Mouse (Mus musculus) embryonic facial prominence, embryonic 15.5 days (tissue): ENCODE measurements around the gene Il17d. TPM values are rescaled to one million over a fixed set of nuclear protein-coding genes. Genes with fewer than 3 reads are reported as not detected.

ENCODE experiments used
- ATAC-seq: fragments of 200-750 bp; cut with Nextera tagmentation; 2 replicates; pipeline ENCODE4 v1.8.0; 2017; ENCODE audit warnings: low read depth, moderate TSS enrichment; ENCODE audit not compliant: insufficient number of reproducible peaks, low FRiP score, low TSS enrichment
- H3K27ac ChIP-seq: fragments of 300-500 bp; sonication (generic); replicated peaks from 2 replicates; pipeline ENCODE4 v1.5.1; 2015; ENCODE audit warnings: mild to moderate bottlenecking, inconsistent platforms
- H3K27me3 ChIP-seq: fragments of 300-500 bp; sonication (generic); 2 replicates; pipeline ENCODE4 v1.6.1; 2015; ENCODE audit warnings: inconsistent platforms
- H3K36me3 ChIP-seq: fragments of 300-500 bp; sonication (generic); 2 replicates; pipeline ENCODE4 v1.6.1; 2015; ENCODE audit warnings: mild to moderate bottlenecking, inconsistent platforms
- H3K4me1 ChIP-seq: fragments of 300-500 bp; sonication (generic); 2 replicates; pipeline ENCODE4 v1.6.1; 2015; ENCODE audit warnings: inconsistent platforms
- H3K4me2 ChIP-seq: fragments of 300-500 bp; sonication (generic); replicated peaks from 2 replicates; pipeline ENCODE4 v1.6.1; 2015; ENCODE audit warnings: mild to moderate bottlenecking, inconsistent platforms
- H3K4me3 ChIP-seq: fragments of 300-500 bp; sonication (generic); replicated peaks from 2 replicates; pipeline ENCODE4 v1.5.1; 2015; ENCODE audit warnings: mild to moderate bottlenecking, inconsistent platforms
- H3K9ac ChIP-seq: fragments of 300-500 bp; sonication (generic); 2 replicates; pipeline ENCODE4 v1.6.1; 2015; ENCODE audit warnings: inconsistent platforms
- H3K9me3 ChIP-seq: fragments of 300-500 bp; sonication (generic); replicated peaks from 2 replicates; pipeline ENCODE4 v1.6.1; 2016; ENCODE audit warnings: inconsistent platforms
- WGBS: fragments of 180-500 bp; shearing (Covaris S2); methylation state at CpG from one replicate; pipeline ENCODE4 v1.1.7; 2015; 5-methylcytosine and 5-hydroxymethylcytosine counted together
- polyA plus RNA-seq: library from polyadenylated mRNA; unstranded; fragments of >200 nt; fragmentation: Nextera tagmentation; extraction: Ambion mirVana; gene quantifications from 2 replicates; pipeline ENCODE4 v1.2.1, GENCODE M21; 2015

Il17d gene
- polyA plus RNA-seq, 1 experiment from 2014 or later: 5.9 TPM

- no peaks in the 10 kb centered on the region for H3K36me3 ChIP-seq
- H3K27me3 ChIP-seq: no peaks in the 10 kb centered on the region; the same call in 1 of the 2 replicates
- H3K9me3 ChIP-seq: no peaks in the 10 kb centered on the region
- no peak overlapping the region for H3K27ac ChIP-seq
- WGBS: 43% methylated on average over 6 of the region's 6 CpGs
- no peak for ATAC-seq
- H3K4me1 ChIP-seq: peaks cover 40% of the 10 kb centered on the region
- H3K4me3 ChIP-seq: no peak overlapping the region
- no peak overlapping the region for H3K9ac ChIP-seq
- no peak overlapping the region for H3K4me2 ChIP-seq
These were observed 11.1 kb downstream of the Il17d start for GRCm38 (mm10) chr14:57535646-57536045.

DNA sequence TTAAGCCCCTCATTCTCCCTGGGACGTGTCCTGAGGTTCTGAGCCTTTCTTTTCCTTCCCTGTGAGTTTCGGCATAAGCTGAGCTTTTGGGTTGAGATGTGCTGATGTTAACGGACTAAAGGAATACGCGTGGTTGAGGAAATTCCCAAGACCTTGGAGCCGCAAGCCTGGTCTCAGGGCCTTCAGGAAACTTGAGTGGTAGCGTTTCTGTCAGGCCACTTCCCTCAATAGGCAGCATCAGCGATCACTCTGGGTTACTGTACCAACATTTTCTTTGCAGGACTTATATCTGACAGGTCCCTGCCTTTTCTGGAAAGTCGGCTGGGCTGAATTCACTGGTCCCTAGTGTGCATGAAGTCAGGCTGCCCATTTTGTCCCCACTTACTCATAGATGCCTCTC, 12.2 kb downstream of the Il17d start:
- no peak overlapping the region for H3K4me3 ChIP-seq
- no peak overlapping the region for H3K27ac ChIP-seq
- H3K36me3 ChIP-seq: no peaks in the 10 kb centered on the region
- H3K9me3 ChIP-seq: no peaks in the 10 kb centered on the region
- no peak for ATAC-seq
- 40% methylated on average over 9 of the region's 9 CpGs for WGBS
- H3K4me1 ChIP-seq: peaks cover 40% of the 10 kb centered on the region
- no peak overlapping the region for H3K4me2 ChIP-seq
- H3K9ac ChIP-seq: no peak overlapping the region
- no peaks in the 10 kb centered on the region; the same call in 1 of the 2 replicates for H3K27me3 ChIP-seq

GRCm38 (mm10) chr14:57537261-57538015, 12.9 kb downstream of the Il17d start:
- ATAC-seq: no peak; the same call in 1 of the 2 replicates
- Histone ChIP-seq H3K27me3 (no peaks in the 10 kb centered on the region; the same call in 1 of the 2 replicates), H3K36me3 (no peaks in the 10 kb centered on the region), H3K9me3 (no peaks in the 10 kb centered on the region), H3K9ac (no peak overlapping the region), H3K4me2 (no peak overlapping the region), H3K4me1 (peaks cover 40% of the 10 kb centered on the region), H3K27ac (no peak overlapping the region), H3K4me3 (no peak overlapping the region)
- WGBS: 18% methylated on average over 16 of the region's 16 CpGs

DNA sequence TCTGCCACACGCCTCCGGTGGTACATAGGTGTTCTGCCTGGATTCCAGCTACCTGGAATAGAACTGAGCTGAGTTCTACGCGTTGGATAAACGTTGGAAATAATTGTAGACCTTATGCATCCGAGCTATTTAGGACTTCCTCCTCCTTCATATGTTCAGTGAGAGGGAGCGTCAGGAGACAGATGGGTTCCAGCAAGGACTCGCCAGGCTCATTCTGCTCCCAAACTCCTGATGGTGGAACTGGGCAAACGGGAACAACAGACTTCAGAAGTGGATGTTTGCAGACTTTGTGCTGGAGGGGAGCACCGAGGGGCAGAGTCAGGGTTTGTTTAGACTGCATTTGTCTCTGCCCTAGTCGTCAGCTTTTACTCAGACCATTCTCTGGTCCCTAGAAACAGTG, 16.1 kb downstream of the Il17d start:
- ATAC-seq: no peak
- Histone ChIP-seq H3K9me3 (no peaks in the 10 kb centered on the region), H3K27me3 (no peaks in the 10 kb centered on the region), H3K4me3 (no peak overlapping the region), H3K4me2 (no peak overlapping the region), H3K4me1 (peaks cover 22% of the 10 kb centered on the region), H3K27ac (no peak overlapping the region), H3K36me3 (no peaks in the 10 kb centered on the region), H3K9ac (no peak overlapping the region)
- 76% methylated on average over 11 of the region's 11 CpGs for WGBS

DNA sequence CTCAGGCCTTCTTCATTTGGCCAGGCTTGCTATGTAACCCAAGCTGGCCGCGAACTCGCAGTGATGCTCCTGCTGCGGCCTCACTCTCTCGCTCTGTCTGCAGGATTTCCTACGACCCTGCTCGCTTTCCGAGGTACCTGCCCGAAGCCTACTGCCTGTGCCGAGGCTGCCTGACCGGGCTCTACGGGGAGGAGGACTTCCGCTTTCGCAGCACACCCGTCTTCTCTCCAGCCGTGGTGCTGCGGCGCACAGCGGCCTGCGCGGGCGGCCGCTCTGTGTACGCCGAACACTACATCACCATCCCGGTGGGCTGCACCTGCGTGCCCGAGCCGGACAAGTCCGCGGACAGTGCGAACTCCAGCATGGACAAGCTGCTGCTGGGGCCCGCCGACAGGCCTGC, 17.7 kb downstream of the Il17d start:
- H3K27me3 ChIP-seq: no peaks in the 10 kb centered on the region
- no peaks in the 10 kb centered on the region for H3K36me3 ChIP-seq
- H3K4me2 ChIP-seq: peak overlapping the region; percentile 3; the same call in 1 of the 2 replicates
- no peak overlapping the region for H3K9ac ChIP-seq
- H3K4me1 ChIP-seq: peaks cover 19% of the 10 kb centered on the region
- 0 out of 2 replicates have a peak overlapping the region, but pooled peaks have one; percentile 6 for H3K4me3 ChIP-seq
- H3K9me3 ChIP-seq: no peaks in the 10 kb centered on the region
- ATAC-seq: no peak
- WGBS: 51% methylated on average over 34 of the region's 34 CpGs
- no peak overlapping the region for H3K27ac ChIP-seq

- WGBS: 88% methylated on average over 13 of the region's 13 CpGs
- H3K36me3 ChIP-seq: no peaks in the 10 kb centered on the region
- ATAC-seq: no peak
- no peak overlapping the region for H3K27ac ChIP-seq
- no peaks in the 10 kb centered on the region for H3K9me3 ChIP-seq
- H3K27me3 ChIP-seq: no peaks in the 10 kb centered on the region
- no peak overlapping the region for H3K4me2 ChIP-seq
- no peak overlapping the region for H3K9ac ChIP-seq
- peaks cover 9% of the 10 kb centered on the region; the same call in 1 of the 2 replicates for H3K4me1 ChIP-seq
- H3K4me3 ChIP-seq: no peak overlapping the region
These were observed 19.0 kb downstream of the Il17d start for GRCm38 (mm10) chr14:57543420-57544039.

GRCm38 (mm10) chr14:57545526-57545925, 20.9 kb downstream of the Il17d start:
- WGBS: 83% methylated on average over 17 of the region's 17 CpGs
- no peak for ATAC-seq
- no peak overlapping the region for H3K4me2 ChIP-seq
- no peak overlapping the region for H3K27ac ChIP-seq
- peaks cover 17% of the 10 kb centered on the region; the same call in 1 of the 2 replicates for H3K36me3 ChIP-seq
- no peak overlapping the region for H3K9ac ChIP-seq
- no peaks in the 10 kb centered on the region for H3K9me3 ChIP-seq
- H3K27me3 ChIP-seq: no peaks in the 10 kb centered on the region
- no peak overlapping the region for H3K4me3 ChIP-seq
- H3K4me1 ChIP-seq: peaks cover 9% of the 10 kb centered on the region; the same call in 1 of the 2 replicates

DNA sequence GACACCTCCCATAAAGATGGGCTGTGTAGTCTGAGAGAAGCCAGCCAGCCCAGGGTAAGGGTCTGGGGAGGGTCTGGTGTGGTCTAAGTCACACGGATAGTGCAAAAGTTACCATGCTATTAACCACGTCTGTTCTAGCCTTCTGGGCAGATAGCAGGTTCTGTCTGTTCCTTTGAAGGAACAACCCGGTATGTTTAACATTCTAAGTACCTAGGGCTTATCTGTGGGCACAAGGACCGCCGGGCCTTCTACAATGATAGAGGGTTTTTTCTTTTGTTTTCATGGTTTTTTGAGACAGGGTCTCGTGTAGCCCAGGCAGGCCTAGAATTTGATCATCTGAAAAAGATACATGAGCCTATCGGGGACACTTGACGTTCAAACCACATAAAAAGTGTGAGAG, 21.6 kb downstream of the Il17d start:
- Histone ChIP-seq H3K4me1 (peaks cover 9% of the 10 kb centered on the region; the same call in 1 of the 2 replicates), H3K9ac (no peak overlapping the region), H3K9me3 (no peaks in the 10 kb centered on the region), H3K4me3 (no peak overlapping the region), H3K27me3 (no peaks in the 10 kb centered on the region), H3K36me3 (peaks cover 17% of the 10 kb centered on the region; the same call in 1 of the 2 replicates), H3K27ac (peak overlapping the region; percentile 56; the same call in 1 of the 2 replicates), H3K4me2 (no peak overlapping the region)
- no peak for ATAC-seq
- 62% methylated on average over 8 of the region's 8 CpGs for WGBS

- Histone ChIP-seq H3K9me3 (no peaks in the 10 kb centered on the region), H3K4me3 (no peak overlapping the region), H3K27ac (peak overlapping the region; percentile 56), H3K9ac (no peak overlapping the region), H3K4me2 (no peak overlapping the region; the same call in 1 of the 2 replicates), H3K27me3 (no peaks in the 10 kb centered on the region), H3K4me1 (peaks cover 9% of the 10 kb centered on the region; the same call in 1 of the 2 replicates), H3K36me3 (peaks cover 17% of the 10 kb centered on the region; the same call in 1 of the 2 replicates)
- ATAC-seq: no peak; the same call in 1 of the 2 replicates
- 13% methylated on average over 13 of the region's 13 CpGs for WGBS
These were observed 22.0 kb downstream of the Il17d start for GRCm38 (mm10) chr14:57546557-57547021.

DNA sequence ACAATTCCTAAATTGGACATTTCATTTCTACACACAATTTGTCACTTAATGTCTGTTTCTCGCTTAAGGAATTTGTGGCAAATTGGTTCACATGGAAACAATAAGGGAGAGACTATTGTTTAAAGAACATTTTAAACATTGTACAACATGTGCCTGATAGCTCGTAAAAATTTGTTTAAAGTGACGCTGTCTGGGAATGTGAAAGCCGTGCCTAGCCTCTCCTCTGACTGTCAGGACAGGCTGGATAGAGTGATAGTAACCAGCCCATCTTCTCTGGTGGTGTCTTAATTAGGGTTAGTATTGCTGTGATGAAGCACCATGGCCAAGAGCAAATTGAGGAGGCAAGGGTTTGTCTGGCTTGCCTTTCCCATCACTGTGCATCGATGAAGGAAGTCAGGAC, 22.5 kb downstream of the Il17d start:
- Histone ChIP-seq H3K36me3 (peaks cover 17% of the 10 kb centered on the region; the same call in 1 of the 2 replicates), H3K27ac (peak overlapping the region; percentile 56), H3K4me2 (no peak overlapping the region), H3K4me1 (peaks cover 9% of the 10 kb centered on the region; the same call in 1 of the 2 replicates), H3K4me3 (no peak overlapping the region), H3K9ac (no peak overlapping the region), H3K9me3 (no peaks in the 10 kb centered on the region), H3K27me3 (no peaks in the 10 kb centered on the region)
- WGBS: 43% methylated on average over 5 of the region's 5 CpGs
- peak; percentile 27; the same call in 1 of the 2 replicates for ATAC-seq

GRCm38 (mm10) chr14:57552945-57553344, 28.4 kb downstream of the Il17d start:
- Histone ChIP-seq H3K27me3 (no peaks in the 10 kb centered on the region), H3K9me3 (no peaks in the 10 kb centered on the region), H3K27ac (no peak overlapping the region), H3K4me1 (no peaks in the 10 kb centered on the region), H3K36me3 (peaks cover 17% of the 10 kb centered on the region; the same call in 1 of the 2 replicates), H3K4me3 (no peak overlapping the region), H3K9ac (no peak overlapping the region), H3K4me2 (no peak overlapping the region)
- ATAC-seq: no peak
